Mouse (Mus musculus) 3T3-L1 (cell line): Measurements from ENCODE around the gene Cep128.
"Not testable (repeated sequence)": the region's sequence is repeated elsewhere in the genome, so short reads cannot be mapped to it uniquely, and the experiment has no call there.

ENCODE experiments used
- DNase-seq: peaks from one replicate; pipeline ENCODE4 v3.0.0-alpha.2; 2015; ENCODE audit warnings: low read depth, low spot score

Cep128 gene

GRCm38 (mm10) chr12:91384281-91385017, at the start of gene Cep128, which contains the start of gene Tshr:
Gene Cep128, minus strand, starts transcription at chr12:91384409.
Gene Tshr, plus strand, starts transcription at chr12:91384563.
- DNase-seq = peak; percentile 96

GRCm38 (mm10) chr12:91427129-91427528, 42.9 kb upstream of the Cep128 start:
- DNase-seq = no peak

- DNase-seq = no peak
These were observed 42.3 kb upstream of the Cep128 start for GRCm38 (mm10) chr12:91426499-91426898.

GRCm38 (mm10) chr12:91423125-91423820, 39.1 kb upstream of the Cep128 start:
- DNase-seq = peak; percentile 69

- no peak for DNase-seq
These were observed 37.1 kb upstream of the Cep128 start for GRCm38 (mm10) chr12:91421272-91421671.

- DNase-seq = peak; percentile 72
These were observed 34.6 kb upstream of the Cep128 start for GRCm38 (mm10) chr12:91418791-91419190.

- DNase-seq = no peak
These were observed 32.6 kb upstream of the Cep128 start for GRCm38 (mm10) chr12:91416828-91417227.

GRCm38 (mm10) chr12:91415112-91415511, 30.9 kb upstream of the Cep128 start:
- DNase-seq = peak; percentile 4

GRCm38 (mm10) chr12:91412461-91413182, 28.4 kb upstream of the Cep128 start:
- no peak for DNase-seq

GRCm38 (mm10) chr12:91410306-91410705, 26.1 kb upstream of the Cep128 start:
- no peak for DNase-seq

GRCm38 (mm10) chr12:91401049-91401352, 16.8 kb upstream of the Cep128 start:
- DNase-seq = no peak

GRCm38 (mm10) chr12:91400232-91401048, 16.2 kb upstream of the Cep128 start:
- peak; percentile 74 for DNase-seq

GRCm38 (mm10) chr12:91383516-91384264, 519 bp downstream of the Cep128 start:
- peak; percentile 27 for DNase-seq

GRCm38 (mm10) chr12:91369173-91369572, 15.0 kb downstream of the Cep128 start:
- DNase-seq = no peak

- DNase-seq = no peak
These were observed 30.4 kb downstream of the Cep128 start for GRCm38 (mm10) chr12:91353783-91354182.

GRCm38 (mm10) chr12:91338656-91339055, 45.6 kb downstream of the Cep128 start:
- not testable (repeated sequence) for DNase-seq

GRCm38 (mm10) chr12:91327527-91327926, 56.7 kb downstream of the Cep128 start:
- DNase-seq = no peak

GRCm38 (mm10) chr12:91326104-91326503, 58.1 kb downstream of the Cep128 start:
- DNase-seq = peak; percentile 75

GRCm38 (mm10) chr12:91315026-91315425, 69.2 kb downstream of the Cep128 start:
- no peak for DNase-seq

GRCm38 (mm10) chr12:91313974-91314587, 70.1 kb downstream of the Cep128 start:
- peak; percentile 78 for DNase-seq
